Mouse (Mus musculus) retina, embryonic 14.5 days (tissue): ENCODE measurements around the gene Topors.
"Not testable (repeated sequence)": the region's sequence is repeated elsewhere in the genome, so short reads cannot be mapped to it uniquely, and the experiment has no call there.

ENCODE experiments used
- DNase-seq: peaks from one replicate; pipeline ENCODE4 v3.0.0-alpha.2; 2015; ENCODE audit warnings: low spot score

The Topors gene

DNA sequence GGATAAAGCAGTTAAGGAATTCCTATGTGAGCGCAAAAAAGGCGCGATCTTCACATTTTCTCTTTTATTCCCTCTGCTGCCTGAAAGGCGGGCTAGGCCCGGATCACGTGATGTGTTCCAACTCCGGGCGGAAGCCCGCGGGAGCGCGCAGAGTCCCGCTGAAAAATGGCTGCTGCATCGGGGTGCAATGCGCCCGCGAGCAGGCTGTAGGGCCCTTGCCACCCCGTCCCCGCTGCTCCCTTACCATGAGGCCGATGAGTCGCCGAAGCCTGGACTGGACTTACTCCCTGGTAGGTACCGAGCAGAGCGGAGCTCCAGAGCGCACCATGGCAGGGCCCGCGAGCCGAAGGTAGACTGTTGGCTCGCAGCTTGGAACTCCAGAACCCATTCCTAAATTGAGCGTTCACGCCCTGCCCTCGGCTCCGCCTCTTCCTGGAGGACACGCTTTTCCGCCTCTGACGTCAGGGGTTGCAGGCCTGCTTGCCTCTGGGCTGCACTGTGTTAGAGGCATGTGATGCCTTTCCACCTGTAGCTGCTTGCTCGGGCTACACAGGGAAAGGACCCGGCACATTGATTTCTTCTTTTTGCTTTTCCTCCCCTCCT is at the start of gene Topors, which contains the start of gene Smim27:
Gene Topors (minus strand): TSS at position 421 of the 603 bp plus-strand sequence.
Gene Smim27 (plus strand): TSS at position 150 of the 603 bp plus-strand sequence.
- peak; percentile 95 for DNase-seq

DNA sequence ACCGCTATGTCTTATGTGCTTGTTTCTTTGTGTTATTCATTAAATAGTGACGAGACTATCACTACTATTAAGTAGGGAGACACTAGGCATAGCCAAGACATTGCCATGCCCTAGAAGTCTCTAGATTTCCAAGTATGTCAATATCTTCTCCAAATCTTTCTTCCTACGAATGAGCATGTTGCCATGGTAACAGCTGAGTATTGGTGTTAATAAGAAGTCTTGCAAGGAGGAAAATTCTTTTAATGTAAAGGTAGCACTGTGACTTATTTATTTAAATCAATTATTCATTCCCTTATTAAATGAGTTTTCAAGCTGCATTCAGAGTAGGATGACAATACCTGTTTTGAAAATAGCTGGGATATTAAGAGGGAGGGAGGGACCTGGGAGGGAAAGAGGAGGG is 47.8 kb upstream of the Topors start:
- no peak for DNase-seq

DNA sequence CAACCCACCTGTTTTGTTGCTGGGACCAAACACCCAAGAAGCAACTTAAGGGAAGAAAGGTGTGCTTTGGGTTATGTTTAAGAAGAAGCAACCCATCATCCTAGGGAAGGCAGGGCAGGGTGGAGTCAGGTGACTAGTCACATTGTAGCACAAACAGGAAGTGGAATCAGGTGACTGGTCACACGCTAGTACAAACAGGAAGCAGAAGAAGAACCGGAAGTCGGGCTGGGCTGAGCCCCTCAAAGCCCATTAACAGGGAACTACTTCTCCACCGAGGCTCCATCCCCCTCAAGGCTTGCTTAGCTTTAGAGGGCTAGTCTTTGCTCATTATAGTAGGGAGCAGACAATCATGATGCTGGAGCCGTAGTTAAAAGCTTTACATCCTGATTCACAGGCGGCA is 43.4 kb upstream of the Topors start:
- DNase-seq, result no peak

GRCm38 (mm10) chr4:40312213-40312612 is 42.6 kb upstream of the Topors start:
- DNase-seq, result no peak

- DNase-seq, result peak; percentile 14
These were observed 41.2 kb upstream of the Topors start for GRCm38 (mm10) chr4:40310796-40311383.

DNA sequence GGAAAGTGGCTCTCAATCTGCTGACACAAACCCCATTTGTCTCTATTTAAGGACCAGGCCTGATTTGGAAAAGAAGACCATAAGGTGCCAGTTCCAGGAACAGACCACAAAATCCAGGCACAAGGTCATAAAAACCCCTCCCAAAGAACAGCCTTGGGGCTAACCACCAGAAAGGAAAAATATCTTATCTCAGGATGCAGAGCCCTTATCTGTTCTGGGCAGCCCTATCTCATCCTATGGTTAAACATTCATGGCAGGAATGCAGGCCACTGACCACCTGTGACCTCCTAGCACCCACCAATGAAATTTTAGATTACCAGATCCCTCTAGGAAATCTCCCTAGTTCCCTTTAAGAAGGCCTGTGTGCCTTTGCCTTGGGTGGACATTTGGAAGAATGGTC is 40.0 kb upstream of the Topors start:
- DNase-seq, result no peak

DNA sequence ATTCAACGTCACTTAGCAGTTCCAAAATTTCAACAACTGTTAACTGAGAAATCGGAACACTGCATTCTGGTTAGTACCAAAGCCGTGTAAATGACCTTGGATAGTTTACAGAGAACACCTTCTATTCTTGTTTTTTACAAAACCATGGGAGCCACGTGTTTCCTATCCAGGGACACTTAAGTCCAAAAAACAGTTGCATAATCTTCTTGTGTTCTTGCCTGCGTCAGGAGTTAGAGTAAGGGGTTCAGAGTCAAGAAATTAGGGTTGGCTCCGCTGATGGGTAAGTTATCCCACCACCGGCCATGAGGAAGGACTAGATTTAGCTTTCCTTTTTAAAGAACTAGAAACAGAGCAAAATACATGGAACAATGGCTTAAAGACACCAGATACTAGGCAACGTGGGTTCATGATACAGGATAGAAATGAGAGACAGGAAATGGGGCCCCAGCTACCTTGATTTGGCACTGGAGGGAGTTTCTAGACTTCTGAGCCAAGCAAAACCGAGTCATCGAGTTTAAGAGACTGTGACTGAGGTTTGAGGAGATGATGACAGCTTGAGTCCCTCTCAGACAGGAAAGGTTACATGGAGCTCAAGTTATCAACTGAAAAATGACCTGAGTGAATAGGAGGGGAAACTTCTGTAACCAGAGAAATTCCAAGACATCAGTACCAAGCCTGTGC is 32.9 kb upstream of the Topors start:
- no peak for DNase-seq

DNA sequence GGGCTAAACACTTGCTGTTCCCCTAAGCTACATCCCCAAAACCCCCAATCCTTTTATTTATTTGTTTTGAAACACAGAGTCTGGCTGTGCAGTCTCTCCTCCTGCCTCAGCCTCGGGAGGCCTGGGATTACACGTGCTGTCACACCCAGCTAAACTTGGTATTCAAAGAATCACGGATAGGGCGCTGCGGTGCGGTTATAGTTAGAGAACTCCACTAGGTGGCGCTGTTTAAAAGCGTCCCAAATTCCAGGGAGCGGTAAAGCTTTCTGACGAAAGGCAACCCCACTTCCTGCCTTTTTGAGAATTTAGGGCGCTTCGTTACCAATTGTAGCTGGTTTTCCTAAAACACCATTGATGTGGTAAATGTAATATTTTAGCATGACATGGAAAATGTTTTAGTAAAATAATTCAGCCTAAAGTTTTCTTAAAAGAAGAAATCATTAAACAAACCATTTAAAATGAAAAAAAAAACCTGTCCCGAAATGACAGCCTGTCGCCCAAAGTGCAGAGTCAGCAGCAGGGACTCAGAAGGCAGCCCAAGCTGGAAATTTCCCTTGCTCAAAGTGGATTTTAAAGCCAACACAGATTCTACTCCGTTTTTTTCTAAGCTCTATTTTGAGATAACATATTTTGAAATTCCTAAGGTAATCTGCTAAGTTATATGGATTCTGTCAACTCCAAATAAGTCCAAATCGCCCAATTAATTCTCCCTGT is 31.6 kb upstream of the Topors start:
- peak; percentile 96 for DNase-seq

DNA sequence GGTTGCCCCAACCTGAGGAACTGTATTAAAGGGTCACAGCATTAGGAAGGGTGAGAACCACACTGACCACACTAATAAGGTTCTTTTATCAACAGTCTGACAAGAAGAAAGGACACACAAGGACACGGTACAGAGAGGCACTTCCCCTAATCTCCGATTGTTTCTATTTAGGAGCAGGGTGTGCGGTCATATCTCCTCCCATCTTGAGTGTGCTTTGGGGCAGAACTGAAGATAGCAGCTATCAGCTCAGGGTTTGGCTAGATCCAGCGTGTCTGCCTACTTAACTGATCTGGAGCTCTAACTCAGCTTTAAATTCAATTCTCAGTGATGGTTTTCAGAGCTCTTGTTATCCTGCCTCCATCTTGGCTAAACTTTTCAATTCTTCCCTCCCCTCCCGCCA is 29.5 kb upstream of the Topors start:
- no peak for DNase-seq

- DNase-seq, result not testable (repeated sequence)
These were observed 21.9 kb upstream of the Topors start for GRCm38 (mm10) chr4:40291511-40291910.

DNA sequence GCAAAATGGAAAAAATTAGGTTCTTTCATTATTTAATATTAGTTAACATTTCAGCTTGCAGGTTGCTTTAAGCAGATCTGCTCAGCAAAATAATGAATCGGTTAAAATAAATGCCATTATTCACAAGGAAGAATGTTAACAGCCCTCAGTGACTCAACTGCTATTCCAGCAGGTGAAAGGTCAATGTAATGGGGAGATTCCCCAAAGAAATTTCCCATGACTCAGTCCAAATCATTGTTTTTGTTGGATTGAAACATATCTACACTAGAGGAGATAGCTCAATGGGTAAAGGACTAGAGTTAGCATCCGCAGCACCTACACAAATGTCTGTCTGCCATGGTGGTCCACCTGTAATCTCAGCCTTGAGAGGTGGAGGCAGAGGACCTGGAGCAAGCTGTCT is 19.4 kb upstream of the Topors start:
- DNase-seq, result no peak

DNA sequence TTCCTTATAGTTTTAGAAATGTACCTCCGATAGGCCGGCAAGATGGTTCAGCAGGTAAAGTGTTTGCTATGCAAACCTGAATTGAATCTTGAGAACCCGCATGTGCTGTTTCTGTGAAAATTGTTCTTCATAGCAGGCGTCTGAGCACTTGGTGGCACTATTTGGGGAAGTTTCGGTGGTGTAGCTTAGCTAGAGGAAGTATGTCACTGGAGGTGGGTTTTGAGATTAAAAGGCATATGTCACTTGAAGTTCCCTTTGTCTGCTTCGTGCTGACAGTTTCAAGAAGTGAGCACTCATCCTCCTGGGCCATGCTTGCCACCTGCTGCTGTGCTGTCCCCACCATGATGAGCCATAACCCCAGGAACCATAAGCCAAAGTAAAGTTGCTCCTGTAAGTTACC is 17.8 kb upstream of the Topors start:
- DNase-seq, result no peak

- DNase-seq, result peak; percentile 86
These were observed 15.9 kb upstream of the Topors start for GRCm38 (mm10) chr4:40285582-40285981.

DNA sequence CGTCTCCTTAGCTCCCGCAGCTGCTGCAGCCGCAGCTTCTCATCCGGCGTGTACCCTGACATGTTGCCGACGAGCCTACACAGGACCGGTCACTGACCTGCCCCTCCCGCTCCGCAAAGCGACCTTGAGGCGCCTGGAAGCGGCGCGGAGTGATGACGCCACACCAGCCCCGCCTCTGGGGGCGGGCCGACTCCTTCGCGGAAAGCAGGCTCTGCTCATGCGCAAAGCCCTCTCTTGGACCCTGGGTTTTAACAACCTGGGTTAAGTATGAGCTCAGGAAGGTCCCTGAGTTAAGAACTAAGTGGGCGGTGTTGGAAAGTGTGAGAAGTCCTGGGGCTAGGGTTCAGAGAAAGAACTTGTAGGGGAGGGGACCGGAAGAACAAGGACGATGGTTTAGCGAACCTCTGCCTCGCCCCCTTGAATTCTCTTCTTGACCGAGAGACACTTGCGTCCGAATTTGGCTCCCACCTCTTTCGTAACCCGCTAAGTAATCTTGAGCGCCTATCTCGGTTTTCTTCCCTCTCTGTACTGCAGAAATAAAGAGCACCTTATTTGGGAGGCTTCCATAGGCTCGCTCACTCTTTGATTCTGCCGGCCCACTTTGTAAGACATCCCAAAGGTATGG is 9.7 kb upstream of the Topors start, which contains the start of gene Ndufb6:
Gene Ndufb6 (minus strand): TSS at position 146 of the 625 bp plus-strand sequence.
- peak; percentile 98 for DNase-seq

DNA sequence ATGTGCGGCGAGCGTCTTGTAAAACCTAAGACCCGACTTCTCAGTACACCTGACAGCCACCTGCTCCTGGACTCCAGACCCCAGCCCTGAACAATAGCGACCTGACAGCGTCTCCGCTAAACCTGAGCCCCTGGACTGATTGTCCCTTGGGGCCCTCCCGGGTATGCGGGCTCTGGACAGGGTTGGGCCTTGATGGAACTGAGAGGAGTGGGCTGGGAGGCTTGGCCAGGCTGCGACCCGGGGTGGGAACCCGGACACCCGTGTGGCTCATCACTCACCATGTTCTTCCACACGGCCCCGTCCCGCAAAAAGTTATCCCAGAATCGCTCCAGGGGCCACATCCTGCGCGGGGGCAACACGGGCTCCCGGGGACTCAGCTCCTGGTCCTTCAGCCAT is 9.2 kb upstream of the Topors start:
- no peak for DNase-seq

GRCm38 (mm10) chr4:40268835-40269234 is 815 bp downstream of the Topors start:
- no peak for DNase-seq

DNA sequence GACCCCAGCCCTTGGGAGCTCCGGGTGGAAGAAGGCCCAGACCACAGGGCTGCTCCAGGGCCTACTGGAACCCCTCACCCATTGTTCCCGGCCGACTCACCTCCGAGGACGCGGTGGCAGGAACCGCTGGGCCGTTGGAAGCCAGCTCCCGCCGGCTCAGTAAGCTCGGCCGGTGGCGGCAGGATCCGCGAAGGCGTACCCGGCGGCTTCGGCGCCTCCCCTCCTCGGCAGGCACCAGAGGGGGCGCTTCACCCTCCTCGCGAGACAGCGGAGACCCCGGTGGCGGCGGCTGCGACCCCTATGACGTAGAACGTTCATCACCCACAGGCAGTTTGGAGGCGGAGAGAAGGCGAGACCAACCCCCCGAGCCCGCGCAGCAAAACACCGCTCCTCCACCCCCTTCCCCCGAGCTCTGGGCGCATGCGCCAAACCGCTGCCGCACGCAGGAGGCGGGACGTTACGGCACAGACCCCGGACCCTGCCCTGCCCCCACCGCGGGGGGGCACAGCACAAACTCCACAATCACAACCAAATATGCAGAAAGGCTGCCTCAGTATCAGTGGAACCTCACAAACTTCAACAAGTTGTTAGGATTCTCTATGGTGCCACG is 1.3 kb downstream of the Topors start:
- DNase-seq, result peak; percentile 94

- no peak for DNase-seq
These were observed 2.0 kb downstream of the Topors start for GRCm38 (mm10) chr4:40267681-40268080.

- DNase-seq, result no peak
These were observed 5.3 kb downstream of the Topors start for GRCm38 (mm10) chr4:40264321-40264720.

- DNase-seq, result no peak
These were observed 15.1 kb downstream of the Topors start for GRCm38 (mm10) chr4:40254385-40255103.

- DNase-seq, result no peak
These were observed 15.9 kb downstream of the Topors start for GRCm38 (mm10) chr4:40253766-40254165.
